Mouse (Mus musculus): Measurements from ENCODE around the gene Pcif1. TPM values are rescaled to one million over a fixed set of nuclear protein-coding genes. Genes with fewer than 3 reads are reported as not detected.
A peak's percentile ranks its signal among the peaks of the same experiment; 100 is the strongest.

The Pcif1 gene
- total and polyA plus RNA-seq, 2 experiments from 2014 or later = 77.2 to 94.6 TPM

GRCm38 (mm10) chr2:164939106-164939505, 60.0 kb downstream of the Pcif1 start:
- Histone ChIP-seq H3K4me1 (ENCODE audit: insufficient read depth, low read length) (0 out of 2 replicates have a peak, but pooled peaks cover 14% of the 10 kb centered on the region), H3K4me3 (ENCODE audit: low read depth, low read length) (peak overlapping the region; percentile 36), H3K9me3 (ENCODE audit: low read length) (no peaks in the 10 kb centered on the region), H3K9ac (replicated peaks; ENCODE audit: low read length, poor library complexity, severe bottlenecking) (0 out of 2 replicates have a peak overlapping the region, but pooled peaks have one; percentile 52), H3K27me3 (ENCODE audit: insufficient read depth, low read length) (0 out of 2 replicates have a peak, but pooled peaks cover 3% of the 10 kb centered on the region), H3K36me3 (ENCODE audit: insufficient read depth, low read length) (no peaks in the 10 kb centered on the region), H3K4me2 (ENCODE audit: low read depth, low read length, poor library complexity, severe bottlenecking) (peak overlapping the region; percentile 67), H3K27ac (ENCODE audit: low read depth, low read length) (peak overlapping the region; percentile 80)
- ATAC-seq (ENCODE audit: low FRiP score) = peak; percentile 59
- TF ChIP-seq CTCF (IDR thresholded peaks at IDR 0.05) = no peak
- DNase-seq (ENCODE audit: low spot score) = peak; percentile 43
- WGBS = under 1% methylated on average over 11 of the region's 11 CpGs

GRCm38 (mm10) chr2:164940140-164940830, 61.2 kb downstream of the Pcif1 start, which contains the start of gene Mmp9:
Gene Mmp9 (plus strand): TSS chr2:164940780.
- H3K4me1 ChIP-seq (ENCODE audit: insufficient read depth, low read length) = 0 out of 2 replicates have a peak, but pooled peaks cover 14% of the 10 kb centered on the region
- H3K27ac ChIP-seq (ENCODE audit: low read depth, low read length) = peak within 1 kb of the TSS; percentile 80
- 0 out of 2 replicates have a peak within 1 kb of the TSS, but pooled peaks have one; percentile 1 for H3K9ac ChIP-seq (replicated peaks; ENCODE audit: low read length, poor library complexity, severe bottlenecking)
- no peak for DNase-seq (ENCODE audit: low spot score)
- 0 out of 2 replicates have a peak, but pooled peaks cover 3% of the 10 kb centered on the region for H3K27me3 ChIP-seq (ENCODE audit: insufficient read depth, low read length)
- WGBS = 30% methylated on average over 10 of the region's 10 CpGs
- TF ChIP-seq CTCF (IDR thresholded peaks at IDR 0.05) = no peak
- peak within 1 kb of the TSS; percentile 67; the same call in 1 of the 2 replicates for H3K4me2 ChIP-seq (ENCODE audit: low read depth, low read length, poor library complexity, severe bottlenecking)
- H3K36me3 ChIP-seq (ENCODE audit: insufficient read depth, low read length) = no peaks in the 10 kb centered on the region
- no peak within 1 kb of the TSS for H3K4me3 ChIP-seq (ENCODE audit: low read depth, low read length)
- no peaks in the 10 kb centered on the region for H3K9me3 ChIP-seq (ENCODE audit: low read length)
- no peak for ATAC-seq (ENCODE audit: low FRiP score)

GRCm38 (mm10) chr2:164942692-164943290, 63.7 kb downstream of the Pcif1 start:
- Histone ChIP-seq H3K9ac (replicated peaks; ENCODE audit: low read length, poor library complexity, severe bottlenecking) (no peak overlapping the region), H3K4me1 (ENCODE audit: insufficient read depth, low read length) (0 out of 2 replicates have a peak, but pooled peaks cover 14% of the 10 kb centered on the region), H3K27ac (ENCODE audit: low read depth, low read length) (no peak overlapping the region), H3K9me3 (ENCODE audit: low read length) (no peaks in the 10 kb centered on the region), H3K27me3 (ENCODE audit: insufficient read depth, low read length) (0 out of 2 replicates have a peak, but pooled peaks cover 3% of the 10 kb centered on the region), H3K4me2 (ENCODE audit: low read depth, low read length, poor library complexity, severe bottlenecking) (no peak overlapping the region), H3K36me3 (ENCODE audit: insufficient read depth, low read length) (no peaks in the 10 kb centered on the region), H3K4me3 (ENCODE audit: low read depth, low read length) (no peak overlapping the region)
- 18% methylated on average over 5 of the region's 5 CpGs for WGBS
- TF ChIP-seq CTCF (IDR thresholded peaks at IDR 0.05) = no peak
- ATAC-seq (ENCODE audit: low FRiP score) (no peak), DNase-seq (ENCODE audit: low spot score) (no peak)

Other genes starting within 250 kb of the Pcif1 start
- gene Wfdc16, start 240.5 kb upstream of the Pcif1 start, total RNA-seq (2014; rRNA removed) = not detected in 2 replicates
- gene Wfdc16, start 240.5 kb upstream of the Pcif1 start, polyA plus RNA-seq (2015; fragmentation: Nextera tagmentation; extraction: Ambion mirVana) = not detected in 2 replicates
- gene Wfdc10, start 223.3 kb upstream of the Pcif1 start, total RNA-seq (2014; rRNA removed) = 3.5 TPM in 1 of 2 replicates, not detected in the other
- gene Wfdc10, start 223.3 kb upstream of the Pcif1 start, polyA plus RNA-seq (2015; fragmentation: Nextera tagmentation; extraction: Ambion mirVana) = 0.38 and 0.42 TPM in 2 replicates
- not detected in 2 replicates for gene Wfdc9, start 222.7 kb upstream of the Pcif1 start, total RNA-seq (2014; rRNA removed)
- gene Wfdc9, start 222.7 kb upstream of the Pcif1 start, polyA plus RNA-seq (2015; fragmentation: Nextera tagmentation; extraction: Ambion mirVana) = not detected in 2 replicates
- not detected in 2 replicates for gene Wfdc11, start 205.2 kb upstream of the Pcif1 start, total RNA-seq (2014; rRNA removed)
- not detected in 2 replicates for gene Wfdc11, start 205.2 kb upstream of the Pcif1 start, polyA plus RNA-seq (2015; fragmentation: Nextera tagmentation; extraction: Ambion mirVana)
- not detected in 2 replicates for gene Wfdc13, start 194.2 kb upstream of the Pcif1 start, total RNA-seq (2014; rRNA removed)
- gene Wfdc13, start 194.2 kb upstream of the Pcif1 start, polyA plus RNA-seq (2015; fragmentation: Nextera tagmentation; extraction: Ambion mirVana) = not detected in 2 replicates
- gene Spint4, start 180.8 kb upstream of the Pcif1 start, total RNA-seq (2014; rRNA removed) = not detected in 2 replicates
- gene Spint4, start 180.8 kb upstream of the Pcif1 start, polyA plus RNA-seq (2015; fragmentation: Nextera tagmentation; extraction: Ambion mirVana) = not detected in 2 replicates
- gene Spint5, start 164.0 kb upstream of the Pcif1 start, total RNA-seq (2014; rRNA removed) = not detected in 2 replicates
- gene Spint5, start 164.0 kb upstream of the Pcif1 start, polyA plus RNA-seq (2015; fragmentation: Nextera tagmentation; extraction: Ambion mirVana) = not detected in 2 replicates
- gene Wfdc3, start 133.4 kb upstream of the Pcif1 start, total RNA-seq (2014; rRNA removed) = 0.16 and 1.3 TPM in 2 replicates
- gene Wfdc3, start 133.4 kb upstream of the Pcif1 start, polyA plus RNA-seq (2015; fragmentation: Nextera tagmentation; extraction: Ambion mirVana) = 0.60 and 0.97 TPM in 2 replicates
- gene Dnttip1, start 133.3 kb upstream of the Pcif1 start, total RNA-seq (2014; rRNA removed) = 18.5 and 24.7 TPM in 2 replicates
- gene Dnttip1, start 133.3 kb upstream of the Pcif1 start, polyA plus RNA-seq (2015; fragmentation: Nextera tagmentation; extraction: Ambion mirVana) = 48.4 and 54.2 TPM in 2 replicates
- 14.6 and 38.5 TPM in 2 replicates for gene Ube2c, start 109.4 kb upstream of the Pcif1 start, total RNA-seq (2014; rRNA removed)
- gene Ube2c, start 109.4 kb upstream of the Pcif1 start, polyA plus RNA-seq (2015; fragmentation: Nextera tagmentation; extraction: Ambion mirVana) = 18.1 and 18.4 TPM in 2 replicates
- not detected in 2 replicates for gene Tnnc2, start 99.3 kb upstream of the Pcif1 start, total RNA-seq (2014; rRNA removed)
- 0.31 and 0.62 TPM in 2 replicates for gene Tnnc2, start 99.3 kb upstream of the Pcif1 start, polyA plus RNA-seq (2015; fragmentation: Nextera tagmentation; extraction: Ambion mirVana)
- gene Snx21, start 93.5 kb upstream of the Pcif1 start, total RNA-seq (2014; rRNA removed) = 80.8 and 100 TPM in 2 replicates
- gene Snx21, start 93.5 kb upstream of the Pcif1 start, polyA plus RNA-seq (2015; fragmentation: Nextera tagmentation; extraction: Ambion mirVana) = 50.8 and 54.1 TPM in 2 replicates
- gene Acot8, start 74.4 kb upstream of the Pcif1 start, total RNA-seq (2014; rRNA removed) = 24.2 and 25.8 TPM in 2 replicates
- 17.5 and 19.7 TPM in 2 replicates for gene Acot8, start 74.4 kb upstream of the Pcif1 start, polyA plus RNA-seq (2015; fragmentation: Nextera tagmentation; extraction: Ambion mirVana)
- 6.4 and 7.7 TPM in 2 replicates for gene Zswim3, start 74.2 kb upstream of the Pcif1 start, total RNA-seq (2014; rRNA removed)
- 5.5 and 7.4 TPM in 2 replicates for gene Zswim3, start 74.2 kb upstream of the Pcif1 start, polyA plus RNA-seq (2015; fragmentation: Nextera tagmentation; extraction: Ambion mirVana)
- gene Zswim1, start 56.6 kb upstream of the Pcif1 start, total RNA-seq (2014; rRNA removed) = 24.8 and 25.1 TPM in 2 replicates
- 35.3 and 36.0 TPM in 2 replicates for gene Zswim1, start 56.6 kb upstream of the Pcif1 start, polyA plus RNA-seq (2015; fragmentation: Nextera tagmentation; extraction: Ambion mirVana)
- 1.1 TPM in 1 of 2 replicates, not detected in the other for gene Spata25, start 50.8 kb upstream of the Pcif1 start, total RNA-seq (2014; rRNA removed)
- gene Spata25, start 50.8 kb upstream of the Pcif1 start, polyA plus RNA-seq (2015; fragmentation: Nextera tagmentation; extraction: Ambion mirVana) = not detected in 2 replicates
- gene Ctsa, start 46.4 kb upstream of the Pcif1 start, total RNA-seq (2014; rRNA removed) = 110 and 112 TPM in 2 replicates
- gene Ctsa, start 46.4 kb upstream of the Pcif1 start, polyA plus RNA-seq (2015; fragmentation: Nextera tagmentation; extraction: Ambion mirVana) = 101 and 102 TPM in 2 replicates
- gene Neurl2, start 45.8 kb upstream of the Pcif1 start, total RNA-seq (2014; rRNA removed) = 10.4 and 11.2 TPM in 2 replicates
- gene Neurl2, start 45.8 kb upstream of the Pcif1 start, polyA plus RNA-seq (2015; fragmentation: Nextera tagmentation; extraction: Ambion mirVana) = 7.6 and 7.8 TPM in 2 replicates
- 55.5 and 59.8 TPM in 2 replicates for gene Pltp, start 21.6 kb upstream of the Pcif1 start, total RNA-seq (2014; rRNA removed)
- gene Pltp, start 21.6 kb upstream of the Pcif1 start, polyA plus RNA-seq (2015; fragmentation: Nextera tagmentation; extraction: Ambion mirVana) = 85.5 and 87.7 TPM in 2 replicates
- gene Zfp335, start 32.5 kb downstream of the Pcif1 start, total RNA-seq (2014; rRNA removed) = 28.9 and 29.0 TPM in 2 replicates
- gene Zfp335, start 32.5 kb downstream of the Pcif1 start, polyA plus RNA-seq (2015; fragmentation: Nextera tagmentation; extraction: Ambion mirVana) = 11.1 and 11.4 TPM in 2 replicates
- 7.5 and 13.4 TPM in 2 replicates for gene Mmp9, start 61.5 kb downstream of the Pcif1 start, total RNA-seq (2014; rRNA removed)
- gene Mmp9, start 61.5 kb downstream of the Pcif1 start, polyA plus RNA-seq (2015; fragmentation: Nextera tagmentation; extraction: Ambion mirVana) = 7.1 and 8.2 TPM in 2 replicates
- 311 and 368 TPM in 2 replicates for gene Slc12a5, start 81.5 kb downstream of the Pcif1 start, total RNA-seq (2014; rRNA removed)
- 83.5 and 86.4 TPM in 2 replicates for gene Slc12a5, start 81.5 kb downstream of the Pcif1 start, polyA plus RNA-seq (2015; fragmentation: Nextera tagmentation; extraction: Ambion mirVana)
- gene Ncoa5, start 155.6 kb downstream of the Pcif1 start, total RNA-seq (2014; rRNA removed) = 74.5 and 79.2 TPM in 2 replicates
- gene Ncoa5, start 155.6 kb downstream of the Pcif1 start, polyA plus RNA-seq (2015; fragmentation: Nextera tagmentation; extraction: Ambion mirVana) = 54.3 and 65.5 TPM in 2 replicates
- 5.2 and 5.9 TPM in 2 replicates for gene Cd40, start 176.3 kb downstream of the Pcif1 start, total RNA-seq (2014; rRNA removed)
- gene Cd40, start 176.3 kb downstream of the Pcif1 start, polyA plus RNA-seq (2015; fragmentation: Nextera tagmentation; extraction: Ambion mirVana) = 4.4 and 6.4 TPM in 2 replicates
- gene 1700025C18Rik, start 211.4 kb downstream of the Pcif1 start, total RNA-seq (2014; rRNA removed) = not detected in 2 replicates
- not detected in 2 replicates for gene 1700025C18Rik, start 211.4 kb downstream of the Pcif1 start, polyA plus RNA-seq (2015; fragmentation: Nextera tagmentation; extraction: Ambion mirVana)

All from midbrain, postnatal 0 days (tissue).